Mouse (Mus musculus): ENCODE results near the gene Mlh1. TPM values are rescaled to one million over a fixed set of nuclear protein-coding genes. Genes with fewer than 3 reads are reported as not detected.

Mlh1 gene
- total RNA-seq (2021), result 10 to 100 TPM; 21.1 to 26.0 TPM
- long read RNA-seq, transcript Mlh1-201 (19 exons, 2,754 nt), result major isoform, 5 of 12 reads
- long read RNA-seq, partial matches to known transcripts, result 2 of 12 reads
- long read RNA-seq, other reads (novel, unspliced or antisense), result 5 of 12 reads

DNA sequence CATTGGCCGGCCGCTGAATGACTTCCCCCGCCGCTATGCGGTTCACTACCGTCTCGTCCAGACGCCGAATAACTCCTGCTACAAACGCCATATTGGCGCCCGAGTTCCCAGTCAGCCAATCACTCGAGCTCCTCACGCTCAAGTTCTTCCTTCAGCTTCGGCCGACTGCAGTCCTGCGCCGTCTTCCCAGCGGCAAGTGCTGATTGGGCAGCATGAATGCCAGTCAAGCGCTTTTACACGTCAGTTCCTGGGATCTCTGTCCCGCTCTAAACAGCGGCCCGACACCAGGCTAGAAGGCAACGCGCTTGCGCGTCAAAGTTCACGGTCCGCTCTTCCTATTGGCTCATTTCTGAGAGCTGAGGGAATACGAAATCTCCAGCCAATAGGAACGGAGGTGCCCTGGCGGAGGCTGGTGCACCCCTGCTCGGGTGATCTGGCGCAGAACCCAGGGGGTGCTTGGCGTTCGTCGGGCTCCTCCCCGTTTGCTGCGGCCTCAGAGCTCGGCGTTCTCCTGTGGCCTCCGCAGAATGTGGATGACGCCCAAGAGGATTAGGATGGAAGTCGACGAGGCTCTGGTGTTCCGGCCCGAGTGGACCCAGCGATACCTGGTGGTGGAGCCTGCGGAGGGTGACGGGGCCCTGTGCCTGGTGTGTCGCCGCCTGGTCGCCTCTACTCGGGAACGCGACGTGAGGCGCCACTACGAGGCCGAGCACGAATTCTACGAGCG lies at the start of gene Mlh1, which contains the start of gene Epm2aip1:
Mlh1 (minus strand) TSS at position 358 of the 727 bp plus-strand sequence.
Epm2aip1 (plus strand) TSS at position 496 of the 727 bp plus-strand sequence.
- DNase-seq (ENCODE audit: low spot score in 2 of 2), result peak; percentile 99

DNA sequence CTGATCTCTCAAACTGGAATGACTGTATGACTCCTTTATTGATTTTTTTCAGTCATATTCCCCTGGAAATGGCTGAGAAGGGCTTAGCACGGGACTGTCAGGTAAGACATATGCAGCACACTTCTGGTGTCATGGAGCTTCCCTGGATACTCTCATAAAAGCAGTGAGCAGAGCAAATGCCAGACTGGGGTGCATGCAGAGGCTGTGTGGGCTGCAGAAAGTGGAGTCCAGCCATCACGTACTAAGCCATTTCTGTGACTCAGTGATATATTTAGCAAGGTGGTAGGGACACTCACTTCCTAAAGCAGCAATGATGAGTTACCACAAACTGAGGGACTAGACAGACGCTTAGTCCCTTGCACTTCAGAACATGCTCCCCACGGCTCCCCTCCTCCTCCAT lies 49.3 kb upstream of the Mlh1 start:
- no peak for DNase-seq (ENCODE audit: low spot score in 2 of 2)

DNA sequence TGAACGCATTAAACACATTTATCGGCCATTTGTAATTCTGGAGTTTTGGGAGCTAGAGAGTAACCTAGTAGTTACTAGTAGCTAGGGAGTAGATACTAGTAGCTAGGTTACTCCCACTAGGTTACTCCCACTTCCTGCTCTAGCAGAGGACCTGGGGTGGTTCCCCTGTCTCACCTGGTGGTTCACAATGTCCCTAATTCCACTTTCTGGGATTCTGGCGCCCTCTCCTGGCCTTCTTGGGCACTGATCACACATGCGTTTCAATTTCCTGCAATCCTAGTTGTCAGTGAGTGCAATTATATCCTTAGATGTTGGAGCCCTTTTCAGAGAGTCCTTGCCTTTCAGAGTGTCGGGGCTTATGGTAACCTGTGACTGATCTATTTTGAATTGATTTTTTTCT lies 42.6 kb upstream of the Mlh1 start:
- peak; percentile 72 to 77 for DNase-seq (ENCODE audit: low spot score in 2 of 2)

DNA sequence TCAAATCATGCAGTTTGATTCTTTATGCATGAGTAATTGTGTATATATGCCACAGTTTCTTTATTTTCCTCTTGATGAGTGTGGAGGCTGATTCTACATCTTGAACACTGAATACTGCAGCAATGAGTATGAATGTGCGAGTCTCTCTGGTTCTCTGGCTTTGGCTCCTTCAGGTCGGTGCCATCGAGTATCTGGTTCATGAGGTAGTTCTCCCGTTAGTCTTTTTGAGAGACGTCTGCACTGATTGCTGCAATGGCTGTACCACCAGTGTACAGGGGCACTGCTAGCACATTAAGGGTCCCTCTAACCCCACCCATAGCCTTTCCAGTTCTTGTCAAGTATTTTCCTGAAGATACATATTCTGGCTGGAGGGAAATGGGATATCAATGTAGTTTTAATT lies 42.2 kb upstream of the Mlh1 start:
- no peak for DNase-seq (ENCODE audit: low spot score in 2 of 2)

DNA sequence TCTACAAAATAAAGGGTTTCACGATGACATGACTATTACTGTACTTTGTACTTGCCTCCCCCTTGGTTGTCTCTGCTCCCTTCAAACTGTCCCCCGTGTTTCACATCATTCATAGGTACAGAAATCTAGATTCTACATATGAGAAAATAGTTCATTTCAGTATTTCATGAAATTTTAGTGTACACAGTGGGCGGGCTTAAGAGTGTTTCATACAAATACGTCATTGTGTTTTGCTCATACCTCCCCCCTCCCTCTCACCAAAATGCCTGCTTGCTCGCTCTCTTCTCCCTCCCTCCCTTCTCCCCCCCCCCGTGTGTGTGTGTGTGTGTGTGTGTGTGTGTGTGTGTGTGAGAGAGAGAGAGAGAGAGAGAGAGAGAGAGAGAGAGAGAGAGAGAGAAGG lies 41.7 kb upstream of the Mlh1 start:
- DNase-seq (ENCODE audit: low spot score in 2 of 2), result no peak

DNA sequence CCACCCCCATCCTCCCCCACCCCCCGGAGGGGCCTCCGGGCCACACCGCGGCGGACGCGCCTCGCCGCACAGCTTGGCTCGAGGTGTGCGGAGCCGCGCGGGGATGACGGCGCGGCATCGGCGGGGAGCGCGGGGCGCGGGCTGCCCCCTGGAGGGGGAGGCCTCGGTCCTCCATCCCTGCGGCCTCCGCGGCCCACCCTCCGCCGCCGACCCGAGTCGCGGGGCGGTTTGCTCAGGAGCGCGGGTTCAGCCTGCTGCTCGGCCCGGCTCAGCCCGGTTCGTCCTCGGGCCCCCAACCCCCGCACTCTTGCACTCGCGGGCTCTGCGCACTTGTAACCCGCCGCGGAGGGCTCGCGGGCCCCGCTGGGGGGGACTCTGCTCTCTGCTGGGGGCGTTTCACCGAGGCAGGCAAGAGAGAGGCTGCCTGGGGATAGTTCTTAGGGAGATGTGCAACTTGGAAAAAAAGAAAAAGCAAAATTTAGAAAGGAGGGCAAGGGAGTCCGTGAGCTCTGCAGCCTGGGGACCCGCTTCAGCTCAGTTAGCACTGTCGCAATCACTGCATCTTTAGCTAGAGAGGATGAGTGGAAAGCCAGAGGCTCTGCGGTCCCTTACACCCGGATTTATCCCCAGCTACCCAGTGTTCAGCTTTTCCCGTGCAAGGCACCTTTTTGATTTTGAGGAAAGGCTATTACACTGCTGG lies 41.0 kb upstream of the Mlh1 start:
- peak; percentile 21 to 32 for DNase-seq (ENCODE audit: low spot score in 2 of 2)

DNA sequence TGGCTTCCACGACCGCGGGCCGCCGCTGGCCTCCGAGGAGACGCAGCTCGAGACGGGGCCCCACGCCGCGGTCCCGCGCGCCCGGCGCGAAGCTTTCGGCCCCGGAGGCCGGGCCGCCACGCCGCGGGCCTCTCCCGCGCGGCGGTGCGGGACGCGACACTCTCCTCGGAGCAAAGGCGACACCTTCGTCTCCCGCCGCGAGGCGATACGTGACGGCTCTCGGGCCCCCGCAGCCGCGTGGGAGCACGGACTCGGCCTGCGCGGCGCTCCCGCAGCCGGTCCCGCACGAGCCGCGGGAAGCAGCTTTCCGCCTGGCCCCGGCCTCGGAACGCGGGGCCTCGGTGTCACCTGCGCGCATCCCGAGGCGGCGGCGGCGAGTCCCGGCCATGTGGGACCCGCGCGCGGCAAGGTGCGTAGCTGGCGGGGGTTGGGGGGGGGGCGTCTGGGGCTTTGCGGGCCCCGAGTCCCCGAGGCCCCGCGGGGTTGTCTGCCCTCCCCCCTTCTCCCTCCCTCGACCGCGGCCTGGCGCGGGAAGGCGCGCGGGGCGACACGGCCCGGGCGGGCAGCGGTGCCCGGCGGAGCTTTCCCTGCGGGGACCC lies 40.4 kb upstream of the Mlh1 start:
- DNase-seq (ENCODE audit: low spot score in 2 of 2), result peak; percentile 23 to 51

DNA sequence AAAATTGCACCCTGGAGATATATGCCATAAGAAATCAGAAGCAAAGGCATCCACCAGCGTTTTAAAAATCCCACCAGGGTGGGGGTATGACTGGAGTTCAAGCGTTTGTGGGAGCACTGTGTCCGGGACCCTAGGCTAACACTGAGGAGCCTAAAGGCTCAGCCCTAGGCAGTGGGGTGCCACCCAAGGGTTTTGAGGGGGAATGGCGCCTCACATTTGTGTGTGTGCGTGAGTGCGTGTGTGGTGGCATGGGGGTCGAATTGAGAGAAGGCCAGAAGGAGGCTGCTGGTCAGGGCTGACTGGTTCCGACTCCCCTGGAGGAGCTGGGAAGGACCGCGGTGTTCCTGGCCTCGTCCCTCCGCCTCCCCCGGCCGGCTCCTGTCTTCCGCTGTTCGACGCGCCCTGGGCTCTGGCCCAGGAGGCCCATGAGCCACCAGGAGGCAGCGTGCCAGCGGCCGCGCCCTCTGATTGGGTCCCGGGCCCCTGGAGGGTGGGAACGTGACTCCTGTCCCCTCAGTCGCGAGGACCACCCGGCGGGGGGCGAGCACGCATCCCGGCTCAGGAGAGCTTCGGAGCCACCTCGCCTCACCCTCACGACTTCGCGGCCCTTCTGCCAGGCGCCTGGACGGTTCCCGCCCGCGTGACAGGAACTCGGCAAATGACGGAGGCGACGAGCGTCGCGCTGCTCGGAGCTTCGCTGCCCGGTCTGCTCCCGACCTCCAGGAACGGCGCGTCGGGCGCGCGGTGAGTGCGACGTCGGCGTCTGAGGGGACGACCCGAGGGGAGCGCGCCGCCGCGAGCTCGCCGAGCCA lies 39.6 kb upstream of the Mlh1 start, which contains the start of gene Trank1:
Trank1 (plus strand) TSS at position 709 of the 812 bp plus-strand sequence.
- peak in 1 of 2 experiments; percentile 28 for DNase-seq (ENCODE audit: low spot score in 2 of 2)

DNA sequence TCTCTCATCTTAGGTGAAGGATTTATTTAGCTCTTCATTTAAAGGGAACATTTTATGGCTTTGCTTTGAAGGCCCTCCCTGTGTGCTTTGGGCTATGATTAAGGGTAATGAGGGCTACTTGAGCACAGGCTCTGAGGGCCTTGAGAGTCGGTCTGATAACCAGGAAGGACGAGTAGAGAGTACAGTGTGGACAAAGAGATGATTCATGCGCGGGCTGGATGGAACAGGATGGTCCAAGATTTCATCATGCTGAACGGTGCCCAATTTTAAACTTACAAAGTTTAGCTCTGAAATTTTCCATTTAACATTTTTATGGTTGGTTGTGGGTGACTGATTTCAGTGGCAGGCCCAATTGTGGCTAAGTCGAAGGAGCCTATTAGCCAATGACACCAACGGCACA lies 34.6 kb upstream of the Mlh1 start:
- no peak for DNase-seq (ENCODE audit: low spot score in 2 of 2)

DNA sequence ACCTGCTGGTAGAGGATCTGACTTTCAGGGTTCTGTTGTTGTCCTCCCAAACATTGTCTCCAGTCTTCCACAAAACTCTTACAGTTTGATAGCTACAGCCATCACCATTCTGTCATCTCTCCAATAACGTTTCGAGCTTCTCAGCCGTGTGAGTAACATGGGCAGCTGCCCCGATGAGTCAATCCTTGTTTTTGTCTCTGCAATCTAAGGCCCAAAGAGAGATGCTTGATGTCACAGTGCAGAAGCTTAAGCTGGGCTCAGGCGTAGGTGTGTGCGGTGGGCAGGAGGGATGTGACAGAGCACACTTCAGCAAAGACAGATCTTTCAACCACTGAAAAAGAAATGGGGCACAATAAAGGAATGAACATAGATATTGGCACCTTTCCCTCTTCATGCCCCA lies 32.4 kb upstream of the Mlh1 start:
- DNase-seq (ENCODE audit: low spot score in 2 of 2), result no peak

DNA sequence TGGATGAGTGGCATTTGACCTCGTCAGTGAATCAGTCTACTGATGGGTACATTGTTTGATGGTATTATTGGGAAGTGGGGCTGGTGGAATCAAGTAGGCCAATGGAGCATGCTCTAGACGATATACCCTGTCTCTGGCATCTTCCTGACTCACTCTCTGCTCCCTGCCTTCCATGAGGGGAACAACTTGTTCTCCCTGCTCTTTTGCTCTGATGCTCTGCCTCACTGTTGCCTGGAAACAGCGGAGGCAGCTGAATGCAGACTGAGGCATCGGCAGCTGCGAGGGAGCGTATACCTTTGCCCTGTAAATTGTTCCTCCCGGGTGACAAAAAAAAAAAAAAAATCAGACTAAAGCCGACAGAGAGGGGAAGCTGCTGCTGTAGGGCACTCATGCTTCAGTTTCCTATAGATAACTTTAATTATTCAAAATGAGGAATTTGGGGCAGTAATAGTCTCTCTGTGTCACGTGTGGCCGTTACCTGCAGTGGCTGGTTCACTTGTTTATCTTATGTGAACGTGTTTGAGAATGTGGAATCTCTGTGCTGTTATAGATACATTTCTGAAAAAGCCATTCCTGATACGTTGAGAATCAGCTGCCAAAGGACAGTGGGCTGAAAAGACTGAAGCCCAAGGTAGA lies 30.7 kb upstream of the Mlh1 start:
- no peak for DNase-seq (ENCODE audit: low spot score in 2 of 2)

DNA sequence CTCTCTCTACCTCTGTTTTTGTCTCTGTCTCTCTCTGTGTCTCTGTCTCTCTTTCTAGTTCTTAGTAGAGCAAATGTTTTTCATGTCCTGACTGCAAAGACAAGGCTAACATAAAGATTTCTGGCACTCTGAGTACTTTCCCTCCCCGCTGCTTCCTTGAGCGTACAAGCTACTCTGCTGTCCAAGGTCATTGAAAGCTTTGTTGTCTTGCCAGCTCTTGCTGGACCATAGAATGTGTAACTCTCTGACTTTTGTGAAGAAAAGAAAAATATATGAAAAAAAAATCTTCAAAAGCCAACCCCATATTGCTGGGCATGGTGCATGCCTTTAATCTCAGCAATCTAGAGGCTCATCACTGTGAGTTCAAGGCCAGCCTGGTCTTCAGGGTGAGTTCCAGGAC lies 27.0 kb upstream of the Mlh1 start:
- no peak for DNase-seq (ENCODE audit: low spot score in 2 of 2)

DNA sequence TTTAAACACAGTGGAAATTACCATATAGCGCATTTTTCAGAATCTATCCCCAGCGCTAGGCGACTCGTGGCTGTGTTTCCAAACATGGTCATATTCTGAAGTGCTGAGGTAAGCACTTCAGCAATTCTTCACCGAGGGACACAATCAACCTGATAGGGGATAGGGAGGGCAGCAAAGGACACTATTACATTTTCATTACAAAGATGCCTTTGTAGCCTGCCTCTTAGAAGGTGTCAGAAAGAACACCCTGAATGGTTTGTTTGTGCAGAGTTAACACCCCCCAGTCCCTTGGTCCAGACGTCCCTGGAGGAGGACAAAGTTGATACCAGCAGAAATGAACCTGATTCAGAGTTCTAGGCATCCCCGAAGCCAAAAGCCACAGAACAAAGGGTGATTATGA lies 24.8 kb upstream of the Mlh1 start:
- no peak for DNase-seq (ENCODE audit: low spot score in 2 of 2)

DNA sequence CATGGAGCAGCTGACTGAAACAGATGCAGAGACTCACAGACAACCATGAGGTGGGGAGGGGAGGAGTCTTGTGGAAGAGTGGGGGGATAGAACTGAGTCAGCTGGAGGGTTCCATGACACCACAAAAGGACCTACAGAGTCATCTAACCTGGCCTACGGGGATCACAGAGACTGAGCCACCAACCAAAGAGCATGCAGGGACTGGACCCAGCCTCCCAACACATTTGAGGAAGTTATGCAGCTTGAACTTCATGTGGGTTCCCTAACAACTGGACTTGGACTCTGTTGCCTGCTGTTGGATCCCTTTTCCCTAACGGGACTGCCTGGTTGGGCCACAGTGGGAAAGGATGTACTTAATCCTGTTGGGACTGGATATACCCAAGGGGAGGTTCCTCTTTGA lies 23.7 kb upstream of the Mlh1 start:
- no peak for DNase-seq (ENCODE audit: low spot score in 2 of 2)

DNA sequence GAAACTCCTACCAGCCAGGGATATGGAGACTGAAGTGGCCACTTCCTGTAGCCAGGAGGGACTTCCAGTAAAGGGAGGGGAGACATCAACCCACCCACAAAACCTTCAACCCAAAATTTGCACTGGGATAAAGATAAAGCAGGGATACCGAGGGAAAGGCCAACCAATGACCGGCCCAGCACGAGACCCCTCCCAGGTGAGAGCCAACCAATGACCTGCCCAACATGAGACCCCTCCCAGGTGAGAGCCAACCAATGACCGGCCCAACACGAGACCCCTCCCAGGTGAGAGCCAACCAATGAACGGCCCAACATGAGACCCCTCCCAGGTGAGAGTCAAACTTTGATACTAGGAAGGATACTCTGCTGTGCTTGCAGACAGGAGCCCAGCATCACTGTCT lies 23.3 kb upstream of the Mlh1 start:
- no peak for DNase-seq (ENCODE audit: low spot score in 2 of 2)

DNA sequence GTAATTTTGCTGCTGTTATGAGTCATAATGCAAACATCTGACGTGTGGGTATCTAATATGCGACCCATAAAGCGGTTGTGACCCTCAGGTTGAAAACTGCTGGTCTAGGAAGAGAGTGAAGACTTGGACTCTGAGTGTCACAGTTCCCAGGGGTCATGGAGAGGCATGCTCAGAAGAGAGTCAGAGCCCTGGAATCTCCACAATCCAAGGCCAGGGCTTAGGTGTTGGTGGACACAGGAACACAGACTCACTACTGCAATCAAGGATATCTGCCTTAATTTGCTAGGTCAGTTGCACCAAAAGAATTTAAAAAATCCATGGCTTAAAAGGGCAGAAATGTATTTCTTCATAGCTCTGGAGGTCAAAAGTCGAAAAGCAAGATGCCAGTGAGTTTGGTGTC lies 21.6 kb upstream of the Mlh1 start:
- no peak for DNase-seq (ENCODE audit: low spot score in 2 of 2)

DNA sequence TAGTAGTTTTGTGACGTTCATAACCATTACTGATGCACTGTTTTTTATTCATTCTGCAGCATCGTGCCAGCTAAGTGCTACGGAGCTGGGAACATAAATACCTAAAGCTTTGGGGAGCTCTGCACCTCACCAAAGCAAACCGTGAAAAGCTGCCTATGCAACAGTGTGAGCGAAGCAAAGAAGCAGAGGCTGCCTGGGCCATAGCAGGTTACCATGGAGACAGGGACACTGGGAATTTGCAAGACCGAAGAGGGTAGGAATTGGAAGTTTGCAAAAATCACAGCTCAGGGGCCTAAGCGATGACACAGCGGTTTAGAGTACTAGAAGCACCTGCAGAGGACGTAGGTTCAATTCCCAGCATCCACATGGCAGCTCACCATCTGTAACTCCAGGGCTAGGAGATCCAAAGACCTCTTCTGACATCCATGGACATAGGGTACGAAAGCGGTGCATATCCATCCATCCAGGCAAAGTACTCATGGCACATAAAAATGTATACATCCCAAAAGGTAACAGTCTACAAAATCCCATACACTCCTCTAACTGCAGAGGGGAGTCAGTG lies 19.0 kb upstream of the Mlh1 start:
- DNase-seq (ENCODE audit: low spot score in 2 of 2), result no peak

DNA sequence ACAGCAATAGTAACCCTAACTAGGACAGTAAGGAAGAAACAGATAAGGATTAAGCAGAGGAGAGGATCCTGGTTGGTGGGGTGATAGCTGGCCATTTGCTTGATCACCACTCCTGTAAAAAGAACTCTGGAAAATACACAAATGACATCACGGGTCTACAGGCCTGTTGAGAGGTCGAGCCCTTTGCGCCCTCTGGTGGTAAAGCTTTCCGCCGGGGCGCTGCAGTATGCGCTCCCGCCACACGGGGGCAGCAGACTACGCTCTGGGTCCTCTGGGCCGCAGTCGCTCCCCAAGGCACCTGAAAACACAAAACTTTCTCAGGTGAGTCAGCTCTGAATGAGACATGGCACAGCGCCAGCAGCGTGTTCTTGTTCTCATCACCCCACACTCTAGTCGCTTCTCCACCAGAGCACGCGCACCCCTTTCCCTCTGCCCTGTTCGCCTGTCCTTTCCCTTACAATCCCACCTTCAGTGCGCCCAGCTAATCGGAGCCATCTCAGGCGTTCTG lies 18.3 kb upstream of the Mlh1 start:
- peak; percentile 95 to 96 for DNase-seq (ENCODE audit: low spot score in 2 of 2)

DNA sequence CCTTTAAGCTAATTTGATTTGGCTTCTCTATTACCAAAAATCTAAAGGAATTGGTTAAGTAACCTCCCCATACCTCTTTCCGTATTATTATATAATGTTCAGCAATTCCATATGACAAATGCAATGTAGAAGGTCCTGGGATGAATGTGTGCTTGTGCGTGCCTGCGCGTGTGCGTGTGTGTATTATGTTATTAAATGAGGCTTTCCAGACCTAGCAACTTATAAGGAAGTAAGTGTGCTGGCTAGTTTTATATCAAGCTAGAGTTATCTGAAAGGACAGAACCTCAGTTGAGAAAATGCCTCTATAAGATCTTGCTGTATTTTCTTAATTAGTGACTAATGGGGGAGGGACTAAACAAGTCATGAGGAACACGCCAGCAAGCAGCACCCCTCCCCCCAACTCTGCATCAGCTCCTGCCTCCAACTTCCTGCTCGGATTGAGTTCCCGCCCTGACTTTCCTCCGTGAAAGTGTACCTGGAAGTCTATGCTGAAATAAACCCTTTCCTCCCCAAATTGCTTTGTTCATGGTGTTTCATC lies 17.8 kb upstream of the Mlh1 start:
- no peak for DNase-seq (ENCODE audit: low spot score in 2 of 2)

DNA sequence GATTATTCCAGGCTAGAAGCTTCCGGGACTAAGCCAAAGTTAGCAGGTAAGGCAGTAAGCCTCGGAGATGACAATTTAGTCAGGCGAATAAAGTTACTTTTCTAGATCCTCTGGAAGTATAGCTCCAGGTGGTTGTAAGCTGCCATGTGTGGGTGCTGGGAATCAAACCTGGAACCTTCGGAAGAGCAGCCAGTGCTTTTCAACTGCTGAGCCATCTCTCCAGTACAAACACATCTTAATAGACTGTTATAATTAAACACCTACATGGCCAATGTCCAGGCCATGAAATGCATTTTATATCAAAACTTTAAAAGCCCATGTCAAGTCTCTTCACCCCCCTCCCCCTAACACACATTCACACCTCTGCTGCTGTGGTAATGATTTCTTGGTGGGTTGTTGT lies 16.4 kb upstream of the Mlh1 start:
- DNase-seq (ENCODE audit: low spot score in 2 of 2), result no peak

Data from layer of hippocampus, postnatal 10 days (tissue).